Mouse (Mus musculus) lung, adult 2 months (tissue): ENCODE results near the gene Spns2.

Experiments used
- CTCF ChIP-seq: fragments of 200-500 bp; IDR thresholded peaks from 2 replicates; pipeline ENCODE4 v1.5.1; 2011; ENCODE audit warnings: mild to moderate bottlenecking, low read length, control low read depth; ENCODE audit not compliant: insufficient read depth
- POLR2A ChIP-seq: fragments of 200-500 bp; IDR thresholded peaks from 2 replicates; pipeline ENCODE4 v1.6.1; 2011; ENCODE audit warnings: low read depth, mild to moderate bottlenecking, control low read depth, low read length, borderline replicate concordance; ENCODE audit errors: extremely low read depth

DNA sequence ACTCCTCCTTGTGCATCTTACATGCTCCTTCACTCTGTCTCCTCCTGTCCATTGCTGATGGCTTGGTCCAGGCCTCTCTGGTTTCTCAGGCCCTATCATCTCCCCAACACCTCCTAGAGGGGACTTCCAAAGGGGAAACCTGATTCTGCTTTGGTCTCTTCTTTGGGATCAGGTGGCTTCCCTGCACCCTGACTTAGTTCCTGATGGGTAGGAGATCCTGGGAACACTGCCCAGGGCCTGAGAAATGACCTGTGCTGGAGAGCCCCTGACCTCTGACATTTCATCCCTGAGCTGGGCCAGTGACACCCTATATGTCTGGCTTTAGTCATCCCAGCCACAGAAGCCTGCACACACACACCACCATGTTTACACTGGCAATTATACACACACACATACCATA lies 17.9 kb upstream of the Spns2 start:
- TF ChIP-seq CTCF (no peak), POLR2A (no peak)
